Mouse (Mus musculus): ENCODE results near the gene Nt5dc1.
"Not testable (repeated sequence)": the region's sequence is repeated elsewhere in the genome, so short reads cannot be mapped to it uniquely, and the experiment has no call there.

The Nt5dc1 gene

DNA sequence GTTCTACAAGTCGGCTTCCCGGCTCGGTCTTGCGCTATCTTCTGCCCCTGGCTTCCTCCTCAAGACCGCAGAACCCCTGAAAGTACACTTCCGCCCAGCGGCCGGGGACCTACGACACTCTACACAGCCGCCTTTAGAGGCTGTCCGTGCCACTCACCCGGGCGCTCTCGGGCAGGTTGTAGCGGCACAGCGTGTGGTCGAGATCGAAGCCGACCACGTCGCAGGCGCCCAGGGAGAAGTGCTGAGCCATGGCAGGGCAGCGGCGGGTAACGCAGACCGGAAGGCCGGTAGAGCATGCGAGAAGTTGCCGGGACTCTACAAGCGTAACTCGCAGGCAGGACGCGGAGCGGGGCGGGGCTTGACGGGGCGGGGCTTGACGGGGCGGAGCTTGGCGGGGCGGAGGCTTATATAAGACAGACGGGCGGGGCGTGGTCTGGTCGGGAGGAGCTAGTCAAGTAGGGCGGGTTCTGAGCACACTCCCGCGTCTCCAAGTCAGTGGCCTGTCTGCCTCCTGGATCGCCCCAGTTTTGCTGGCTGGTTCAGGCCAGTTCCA, at the start of gene Nt5dc1:
Nt5dc1 (minus strand) TSS at position 349 of the 553 bp plus-strand sequence.
- DNase-seq (ENCODE audit: low spot score): peak; percentile 94

DNA sequence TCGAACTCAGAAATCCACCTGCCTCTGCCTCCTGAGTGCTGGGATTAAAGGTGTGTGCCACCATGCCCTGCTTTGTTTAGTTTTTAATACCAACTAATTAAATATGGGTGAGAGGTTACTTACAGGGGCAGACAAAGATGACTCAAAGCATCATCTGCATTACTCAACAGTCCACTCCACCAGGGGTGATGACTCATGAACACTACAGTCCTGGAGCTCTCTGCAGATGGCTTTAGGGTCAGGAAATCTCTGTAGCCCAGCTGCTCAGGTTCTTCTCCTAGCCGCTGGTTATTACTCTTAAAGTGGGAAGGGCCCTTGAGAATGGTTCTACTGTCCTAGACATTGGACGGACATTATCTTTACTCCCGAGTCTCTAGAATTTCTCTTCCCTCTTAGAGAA, 46.0 kb upstream of the Nt5dc1 start:
- DNase-seq (ENCODE audit: low spot score): no peak

DNA sequence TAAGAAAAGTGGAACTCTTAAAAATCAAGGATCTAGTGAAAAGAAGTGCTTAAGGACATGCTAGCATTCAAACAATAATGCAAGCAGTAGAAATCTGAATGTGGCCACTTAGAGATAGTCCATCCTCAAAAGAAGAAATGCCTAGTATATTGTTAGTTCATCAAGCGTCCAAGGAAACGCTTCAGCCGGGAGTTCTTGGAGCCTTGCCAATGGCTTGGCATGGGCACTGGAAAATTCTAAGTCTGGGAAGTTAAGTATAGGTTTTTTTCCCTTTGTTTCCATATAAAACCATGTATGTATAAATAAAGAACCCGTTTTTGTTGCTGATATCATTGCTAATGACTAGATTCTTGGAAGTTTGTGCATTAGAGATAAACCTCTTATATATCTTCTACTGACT, 43.1 kb upstream of the Nt5dc1 start:
- no peak for DNase-seq (ENCODE audit: low spot score)

DNA sequence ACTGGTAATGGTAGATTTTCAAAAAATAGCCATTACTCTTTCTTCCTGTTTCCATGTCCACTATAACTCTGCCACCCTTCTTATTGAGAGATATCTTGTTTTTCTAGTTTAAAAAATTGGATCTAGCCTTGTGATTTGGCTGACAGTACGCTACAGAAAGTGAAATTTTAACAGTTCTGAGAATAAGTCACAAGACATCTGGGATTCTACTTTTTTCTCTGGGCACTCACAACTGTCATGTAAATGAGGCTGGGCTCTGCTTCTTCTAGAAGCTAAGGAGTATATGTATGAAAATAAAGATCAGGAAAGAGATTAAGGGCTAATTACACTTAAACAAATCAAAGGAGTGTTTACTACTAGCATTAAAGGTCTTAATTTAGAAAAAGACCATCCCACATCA, 31.1 kb upstream of the Nt5dc1 start:
- no peak for DNase-seq (ENCODE audit: low spot score)

DNA sequence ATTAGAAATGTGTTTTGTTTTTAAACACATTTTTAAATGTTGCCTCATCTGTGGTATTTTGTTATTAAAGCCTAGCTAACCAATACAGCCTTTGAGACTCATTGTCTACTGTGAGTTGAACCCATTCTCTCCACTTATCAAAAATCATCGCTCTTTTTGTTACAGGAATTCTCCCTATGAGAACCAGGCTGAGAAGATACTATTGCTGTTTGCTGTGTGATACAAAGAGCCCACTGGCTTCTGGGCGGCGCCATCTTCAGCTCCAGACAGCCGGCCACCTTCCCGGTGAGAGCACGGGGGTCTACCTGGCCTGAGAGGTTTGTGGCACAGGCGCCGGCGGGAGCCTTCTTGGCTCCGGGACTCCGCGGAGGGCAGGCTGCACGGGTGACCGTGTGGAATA, 15.8 kb upstream of the Nt5dc1 start:
- DNase-seq (ENCODE audit: low spot score): not testable (repeated sequence)

DNA sequence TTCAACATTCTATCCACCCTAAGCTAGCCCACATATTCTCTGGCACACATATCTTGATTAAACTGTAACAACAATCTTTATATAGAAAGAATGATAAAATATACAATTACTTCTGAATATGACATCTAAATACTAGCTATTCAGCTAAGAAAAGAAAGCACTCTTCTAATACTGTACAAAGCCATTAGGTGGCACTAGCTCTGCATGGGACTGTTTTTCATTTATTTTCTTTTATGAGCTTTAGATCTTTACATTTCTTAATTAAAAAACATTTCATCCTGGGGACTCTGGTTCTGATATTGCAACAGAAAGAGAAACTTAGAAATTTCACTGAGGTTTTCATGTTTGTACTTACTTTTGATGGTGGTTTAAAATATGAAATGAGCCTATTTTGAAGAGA, 13.4 kb upstream of the Nt5dc1 start:
- DNase-seq (ENCODE audit: low spot score): no peak

DNA sequence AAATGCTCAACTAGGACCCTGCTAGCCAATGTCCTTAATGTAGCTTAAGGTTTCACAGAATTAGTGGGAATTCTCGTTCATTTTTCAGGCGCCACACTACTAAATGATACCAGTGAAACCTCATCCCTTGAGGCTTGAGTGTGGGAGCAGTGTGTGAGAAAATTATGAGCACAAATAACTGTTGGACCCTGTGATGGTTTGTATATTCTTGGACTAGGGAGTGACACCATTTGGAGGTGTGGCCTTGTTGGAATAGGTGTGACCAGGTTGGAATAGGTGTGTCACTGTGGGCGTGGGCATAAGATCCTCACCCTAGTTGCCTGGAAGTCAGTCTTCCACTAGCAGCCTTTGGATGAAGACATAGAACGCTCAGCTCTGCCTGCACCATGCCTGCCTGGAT, 442 bp upstream of the Nt5dc1 start:
- DNase-seq (ENCODE audit: low spot score): not testable (repeated sequence)

DNA sequence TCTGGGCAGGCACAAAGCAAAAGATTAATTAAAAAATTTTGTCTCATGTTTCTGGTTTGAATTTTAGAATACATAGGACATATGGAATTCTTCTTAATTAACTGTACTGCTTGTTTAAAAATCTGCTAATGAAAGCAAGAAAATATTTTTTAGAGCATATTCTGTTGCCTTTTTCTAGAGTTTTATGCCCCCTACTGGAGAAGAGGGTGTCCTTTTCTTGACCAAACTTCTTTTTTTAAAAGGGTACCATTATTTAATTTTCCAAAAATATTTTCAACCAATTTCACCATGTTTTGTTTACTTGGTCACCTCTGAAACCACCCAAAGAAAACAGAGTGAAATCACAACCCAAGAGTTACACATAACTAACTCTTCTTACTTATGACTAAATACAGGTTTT, 19.1 kb downstream of the Nt5dc1 start:
- DNase-seq (ENCODE audit: low spot score): no peak

DNA sequence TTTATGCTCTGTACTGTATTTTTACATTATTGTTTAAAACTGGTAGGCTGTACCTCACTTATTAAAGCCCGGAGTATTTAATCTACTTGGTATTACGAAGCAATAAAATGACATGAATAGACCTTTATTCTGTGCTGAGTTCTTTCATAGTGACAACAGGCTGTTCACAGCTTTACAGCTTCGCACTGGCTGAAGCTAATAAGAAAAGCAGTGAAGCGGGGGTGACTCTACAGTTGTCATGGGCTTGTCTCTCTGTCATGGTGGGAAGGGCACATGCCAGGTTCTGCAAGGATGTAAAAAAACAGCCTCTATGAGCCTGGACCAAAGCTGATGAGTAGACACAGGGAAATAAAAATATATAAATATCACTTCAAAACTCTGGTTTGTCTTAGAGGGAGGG, 21.4 kb downstream of the Nt5dc1 start:
- no peak for DNase-seq (ENCODE audit: low spot score)

DNA sequence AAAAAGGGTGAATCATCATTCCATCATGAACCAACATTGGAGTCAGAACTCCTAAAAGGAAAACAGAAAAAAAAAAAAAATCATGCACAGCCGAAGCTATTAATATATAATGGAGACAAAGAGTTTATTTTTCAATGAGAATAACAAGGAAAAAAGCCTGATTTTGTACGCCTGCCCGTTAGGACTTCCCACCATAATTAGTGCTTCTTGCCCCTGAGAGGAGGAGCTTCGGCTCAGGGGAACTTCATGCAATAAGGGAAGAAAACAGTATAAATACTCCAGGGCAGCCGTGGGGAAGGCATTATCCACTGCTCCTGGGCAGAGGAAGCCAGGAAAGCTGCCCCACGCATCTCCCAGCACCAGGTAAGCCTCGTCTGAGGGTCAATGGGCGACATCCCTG, 28.7 kb downstream of the Nt5dc1 start, which contains the start of gene Col10a1:
Col10a1 (plus strand) TSS at position 301 of the 400 bp plus-strand sequence.
- no peak for DNase-seq (ENCODE audit: low spot score)

DNA sequence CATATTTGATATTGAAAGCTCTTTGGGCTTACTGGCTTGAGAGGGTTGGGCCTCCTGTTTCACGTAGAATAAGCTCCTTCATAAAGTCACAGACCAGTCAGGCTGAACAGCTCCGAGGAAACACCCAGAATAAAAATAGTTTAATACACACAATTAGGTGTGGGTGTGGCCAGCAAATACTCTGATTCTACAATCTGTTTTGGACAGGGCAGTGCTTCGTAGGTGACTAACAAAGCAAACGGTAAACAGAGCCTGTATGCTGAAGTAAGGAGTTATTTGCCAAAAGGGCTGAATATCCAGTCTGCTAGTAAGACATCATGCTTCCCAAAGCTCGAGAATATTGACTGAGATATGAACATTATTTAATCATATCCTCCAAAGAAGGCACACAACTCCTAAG, 32.7 kb downstream of the Nt5dc1 start:
- no peak for DNase-seq (ENCODE audit: low spot score)

DNA sequence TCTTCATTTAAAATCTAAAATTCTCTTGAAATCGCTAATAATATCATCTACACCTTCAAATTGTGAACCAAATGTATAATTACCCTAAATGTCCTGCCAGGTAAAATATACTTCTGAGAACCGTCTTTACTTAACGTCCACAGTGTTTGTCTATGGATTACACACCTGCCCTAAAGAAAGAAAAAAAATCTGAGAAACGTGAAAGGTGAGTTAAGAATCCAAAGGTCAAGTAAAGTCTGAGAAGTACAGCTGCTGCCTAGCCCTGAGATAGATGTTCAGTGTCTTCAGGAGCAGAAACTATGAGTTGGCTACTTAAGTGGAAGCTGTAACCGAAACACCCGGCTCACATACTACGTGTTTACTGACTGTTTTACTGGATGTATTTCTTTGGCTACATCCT, 45.0 kb downstream of the Nt5dc1 start:
- DNase-seq (ENCODE audit: low spot score): no peak

DNA sequence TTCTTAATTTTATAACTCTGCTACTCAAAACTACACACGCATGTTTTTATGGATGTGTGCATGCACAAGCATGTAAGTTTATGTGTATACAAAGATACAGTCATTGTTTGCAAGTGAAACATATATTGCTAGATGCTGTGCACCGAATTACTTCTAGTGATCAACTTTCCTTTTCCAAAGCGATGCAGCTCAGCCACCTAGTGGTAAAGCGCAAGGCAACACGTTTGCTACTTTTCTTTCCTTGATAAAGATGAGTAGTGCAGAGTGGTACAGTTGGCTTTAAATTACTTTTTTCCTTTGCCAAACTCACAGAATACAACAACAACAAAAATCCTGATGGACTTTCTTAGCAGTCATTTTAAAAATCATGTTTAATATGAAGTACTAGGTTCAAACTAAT, 50.2 kb downstream of the Nt5dc1 start:
- DNase-seq (ENCODE audit: low spot score): no peak

DNA sequence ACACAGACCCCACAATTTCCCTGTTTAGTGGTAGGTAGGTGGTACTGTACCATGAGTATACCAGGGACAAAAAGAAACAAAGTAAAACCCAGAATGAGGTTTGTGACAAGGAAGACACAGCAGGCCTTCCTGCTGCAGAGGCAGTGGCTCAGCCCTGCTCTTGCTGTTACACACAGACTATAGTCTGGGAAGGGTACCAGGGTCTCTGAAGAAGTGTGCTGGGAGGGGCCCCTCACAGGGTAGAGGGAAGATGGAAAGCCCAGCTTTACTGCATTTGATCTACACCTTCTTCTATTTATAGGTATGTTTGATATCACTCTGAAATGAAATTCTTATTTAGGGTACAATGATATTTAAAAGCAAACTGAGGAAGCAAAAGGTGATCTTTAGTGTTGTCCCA, 54.6 kb downstream of the Nt5dc1 start:
- DNase-seq (ENCODE audit: low spot score): no peak

DNA sequence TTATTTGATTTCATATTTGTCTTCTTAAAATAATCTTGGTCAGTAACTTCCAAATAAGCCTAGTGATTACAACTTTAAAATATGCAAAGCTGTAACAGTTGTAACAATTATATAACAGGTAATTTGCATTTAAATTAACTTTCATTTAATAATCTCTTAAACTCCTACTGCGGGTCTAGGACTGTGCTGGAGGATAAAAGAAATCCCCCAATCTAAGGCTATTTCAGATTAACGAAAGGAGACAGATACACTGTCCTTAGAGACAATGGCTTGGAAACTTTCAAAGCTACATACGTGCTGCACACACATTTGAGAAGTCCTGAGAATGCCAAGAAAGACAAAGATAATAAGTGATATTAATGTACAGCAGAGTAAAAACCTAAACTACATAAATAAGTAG, 60.1 kb downstream of the Nt5dc1 start:
- no peak for DNase-seq (ENCODE audit: low spot score)

DNA sequence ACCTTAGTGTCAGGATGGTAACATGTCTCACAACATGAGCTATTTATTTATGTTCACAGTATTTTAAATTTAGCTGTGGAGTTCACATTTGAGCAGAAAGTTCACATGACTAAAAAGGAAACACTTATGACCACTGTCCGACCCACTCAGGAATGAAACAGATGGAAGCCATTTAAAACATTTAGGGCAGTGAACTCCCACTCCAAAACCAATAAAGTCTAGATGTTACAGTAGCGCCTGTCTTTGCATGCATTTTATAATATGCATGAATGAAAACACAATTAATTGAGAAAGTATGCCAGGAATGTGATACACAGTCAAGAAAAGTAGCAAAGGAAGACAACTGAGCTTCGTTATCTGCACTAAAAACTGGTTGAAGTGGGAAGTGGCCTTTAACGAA, 66.2 kb downstream of the Nt5dc1 start:
- DNase-seq (ENCODE audit: low spot score): no peak

DNA sequence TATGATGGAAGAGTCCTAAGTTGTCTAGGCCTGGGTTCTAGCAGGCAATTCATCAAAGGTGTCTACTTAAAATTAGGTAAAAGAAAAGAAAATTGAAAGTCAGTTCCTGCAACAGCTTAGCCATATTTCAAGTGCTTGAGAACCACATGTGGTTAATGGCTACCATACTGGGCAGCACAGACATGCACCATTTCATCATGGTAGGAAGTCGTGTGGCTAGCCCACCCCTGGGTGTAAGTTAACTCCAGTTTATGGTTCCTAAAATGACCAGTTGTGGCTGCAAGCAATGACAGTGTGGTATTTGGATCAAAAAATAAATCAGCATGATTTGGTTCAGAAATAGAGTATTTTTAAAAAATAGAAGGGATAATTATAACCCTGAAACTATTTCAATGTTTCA, 76.5 kb downstream of the Nt5dc1 start:
- no peak for DNase-seq (ENCODE audit: low spot score)

DNA sequence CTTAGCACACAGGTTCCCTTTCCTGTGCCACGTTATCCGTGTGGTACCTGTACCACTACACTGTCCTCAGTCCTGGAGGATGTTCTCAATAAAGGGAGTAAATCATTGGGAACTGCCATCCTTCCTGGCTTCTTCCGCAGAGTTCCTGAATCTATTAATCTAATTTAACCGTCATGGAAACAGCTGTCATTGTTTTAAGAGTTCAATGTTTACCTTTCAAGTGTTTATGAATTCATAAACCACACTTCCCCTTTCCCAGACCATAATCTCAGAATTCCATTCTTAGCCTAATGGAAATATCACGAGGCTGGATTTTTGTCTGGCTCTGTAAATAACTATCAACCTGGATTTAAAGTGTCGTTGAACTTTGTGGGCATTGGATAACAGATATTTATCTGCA, 77.3 kb downstream of the Nt5dc1 start:
- DNase-seq (ENCODE audit: low spot score): no peak

DNA sequence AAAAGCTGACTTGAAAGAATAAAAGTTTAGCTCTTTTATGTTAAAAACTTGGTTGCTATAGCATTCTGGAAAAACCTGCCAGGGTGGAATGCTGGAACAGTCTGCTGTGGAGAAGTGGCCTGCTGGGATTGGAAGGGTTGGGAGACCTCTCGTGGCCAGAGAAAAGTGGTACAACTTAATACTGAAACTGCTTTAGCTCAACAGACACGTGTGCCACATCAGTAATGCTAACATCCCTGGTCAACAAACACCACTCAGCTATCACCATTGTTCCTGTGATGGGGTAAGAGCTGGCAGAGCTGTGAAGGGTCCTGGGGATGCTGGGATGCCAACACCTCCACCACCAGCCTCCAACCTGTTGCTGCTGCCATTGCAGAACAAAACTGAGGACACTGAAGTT, 90.0 kb downstream of the Nt5dc1 start:
- peak; percentile 31 for DNase-seq (ENCODE audit: low spot score)

DNA sequence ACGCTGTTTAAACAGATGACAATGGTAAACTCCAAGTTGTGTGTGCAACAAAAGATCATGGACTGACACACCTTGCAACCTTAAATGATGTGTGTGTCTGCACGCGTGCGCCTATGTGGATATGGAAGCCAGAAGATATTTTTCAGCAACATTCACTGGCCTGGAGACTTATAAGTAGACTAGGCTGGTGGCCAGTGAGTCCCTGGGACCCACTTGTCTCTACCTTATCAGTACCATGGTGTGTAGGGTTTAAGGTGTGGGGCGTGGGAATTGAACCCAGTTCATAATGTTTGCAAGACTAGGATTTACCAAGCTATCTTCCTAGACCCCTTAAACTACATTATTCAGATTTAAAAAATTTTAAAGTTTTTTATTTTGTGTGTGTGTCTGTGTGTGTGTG, 91.2 kb downstream of the Nt5dc1 start:
- no peak for DNase-seq (ENCODE audit: low spot score)

DNA sequence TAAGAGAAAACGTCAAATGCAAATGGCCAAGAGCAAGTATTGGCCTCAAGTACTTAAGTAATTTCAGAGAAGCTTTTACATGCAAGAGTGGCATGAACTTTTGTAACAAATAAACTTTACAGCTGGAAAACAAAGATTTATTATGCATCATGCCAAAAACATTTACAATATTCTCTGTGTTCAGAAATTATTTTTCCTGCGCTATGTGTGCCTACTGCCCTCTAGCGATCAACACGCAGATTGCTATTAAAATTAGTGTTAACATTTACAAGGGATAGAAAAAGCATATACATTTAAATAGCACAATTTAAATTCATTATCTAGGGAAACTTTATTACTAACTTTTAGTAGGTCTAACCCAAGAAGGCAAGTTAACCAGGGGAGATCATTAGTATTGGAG, 91.7 kb downstream of the Nt5dc1 start:
- DNase-seq (ENCODE audit: low spot score): no peak

DNA sequence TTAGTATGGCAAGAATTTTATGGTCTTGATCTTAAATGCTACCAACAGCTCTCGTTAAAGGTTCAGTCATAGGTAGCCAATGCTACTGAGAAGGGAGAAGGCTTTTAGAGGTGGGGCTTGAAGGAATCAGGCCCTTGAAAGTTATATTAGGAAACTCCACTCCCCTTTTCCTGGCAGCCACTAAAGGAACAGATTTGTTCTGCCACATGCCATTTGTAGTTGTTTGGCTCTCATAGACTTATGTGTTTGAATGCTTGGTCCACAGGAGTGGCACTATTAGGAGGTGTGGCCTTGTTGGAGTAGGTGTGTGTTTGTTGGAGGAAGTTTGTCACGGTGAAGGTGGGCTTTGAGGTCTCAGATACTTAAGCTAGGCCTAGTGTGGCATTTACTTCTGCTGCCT, 97.5 kb downstream of the Nt5dc1 start:
- no peak for DNase-seq (ENCODE audit: low spot score)

DNA sequence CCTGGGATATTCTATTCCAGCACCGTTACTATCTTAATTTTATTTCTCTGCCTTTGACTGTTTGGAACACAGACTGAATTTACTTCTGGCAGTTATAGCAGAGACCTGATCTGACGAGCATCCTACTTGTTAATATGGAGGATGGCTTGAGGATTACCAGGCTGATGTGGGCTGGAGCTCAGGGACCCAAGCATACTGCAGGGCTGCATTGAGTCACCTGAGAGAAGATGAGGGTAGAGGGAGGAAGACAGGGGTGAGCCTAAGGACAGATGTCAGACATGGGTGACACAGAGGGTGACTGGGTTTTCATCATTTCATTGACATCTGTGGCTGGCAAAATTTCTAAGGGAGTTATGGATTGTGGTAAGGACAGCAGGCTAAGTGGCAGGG, 101.1 kb downstream of the Nt5dc1 start:
- DNase-seq (ENCODE audit: low spot score): no peak

DNA sequence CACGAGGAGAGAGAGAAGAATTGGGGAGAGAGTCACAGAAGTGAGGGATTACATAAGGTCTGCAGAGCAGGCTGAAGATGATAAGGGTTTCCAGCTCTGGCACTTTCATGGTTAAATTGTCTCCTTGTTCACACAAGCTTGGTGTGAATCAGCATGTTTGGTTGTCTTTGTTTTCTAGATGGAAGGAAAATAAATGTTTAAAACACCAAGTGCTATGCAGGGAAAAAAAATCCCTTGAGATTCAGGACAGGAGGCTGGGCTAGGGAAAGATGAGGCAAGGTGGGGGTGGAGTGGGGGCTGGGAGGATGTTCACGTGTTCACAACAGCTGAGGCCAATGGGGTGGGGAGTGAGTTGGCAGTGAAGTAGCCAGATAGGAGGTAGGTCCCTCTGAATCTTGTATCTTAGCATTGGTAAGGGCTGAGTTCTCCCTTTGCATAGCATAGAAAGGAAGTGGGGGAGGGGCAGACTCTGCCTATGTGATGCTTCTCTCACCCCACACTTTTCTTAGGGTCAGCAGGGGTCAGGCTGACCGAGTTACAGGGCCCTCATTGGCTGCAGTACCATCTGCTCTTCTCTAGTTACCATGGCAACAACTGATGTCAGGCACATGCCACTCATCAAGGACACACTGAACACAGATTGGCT, 101.7 kb downstream of the Nt5dc1 start:
- no peak for DNase-seq (ENCODE audit: low spot score)

Measured in urinary bladder, postnatal 25 days (tissue).